Mouse (Mus musculus) cerebellum, adult 2 months (tissue): Measurements from ENCODE around the gene Bcas3. TPM values are rescaled to one million over a fixed set of nuclear protein-coding genes. Genes with fewer than 3 reads are reported as not detected.

Experiments used
- DNase-seq, 2 experiments: peaks; one replicate each; pipeline ENCODE4 v3.0.0; 2021
- H3K27ac ChIP-seq: fragments of 200-500 bp; 2 replicates; pipeline ENCODE4 v1.5.1; 2012; ENCODE audit warnings: low read length, control low read depth, inconsistent platforms; ENCODE audit not compliant: insufficient read depth
- H3K27me3 ChIP-seq: fragments of 200-500 bp; 2 replicates; pipeline ENCODE4 v1.6.1; 2012; ENCODE audit warnings: inconsistent platforms, mild to moderate bottlenecking, low read length, moderate library complexity; ENCODE audit not compliant: control insufficient read depth, insufficient read depth
- H3K4me1 ChIP-seq: fragments of 200-500 bp; 2 replicates; pipeline ENCODE4 v1.6.1; 2011; ENCODE audit warnings: low read length; ENCODE audit not compliant: control insufficient read depth, insufficient read depth
- H3K4me3 ChIP-seq: fragments of 200-500 bp; replicated peaks from 2 replicates; pipeline ENCODE3; 2011; ENCODE audit warnings: mild to moderate bottlenecking, low read depth, low read length, control low read depth; ENCODE audit not compliant: insufficient read depth
- CTCF ChIP-seq: fragments of 200-500 bp; IDR thresholded peaks from 2 replicates; pipeline ENCODE4 v1.5.1; 2011; ENCODE audit warnings: low read depth, mild to moderate bottlenecking, control low read depth, low read length, moderate library complexity, borderline replicate concordance; ENCODE audit not compliant: insufficient read depth
- POLR2A ChIP-seq: fragments of 200-500 bp; IDR thresholded peaks from 2 replicates; pipeline ENCODE4 v1.6.1; 2011; ENCODE audit warnings: low read length, control low read depth, borderline replicate concordance; ENCODE audit not compliant: insufficient read depth
- WGBS: fragments of 180-500 bp; shearing (Covaris S2); methylation state at CpG from one replicate; pipeline ENCODE4 v1.1.7; 2018; 5-methylcytosine and 5-hydroxymethylcytosine counted together
- polyA plus RNA-seq: library from polyadenylated mRNA; depleted of rRNA; stranded (reverse); fragments of >200 nt; gene quantifications from 2 replicates; pipeline ENCODE4 v1.2.3, GENCODE M21; 2012

The Bcas3 gene
- polyA plus RNA-seq, 1 experiment = 44.4 TPM

GRCm38 (mm10) chr11:85520236-85520635 lies 167.3 kb downstream of the Bcas3 start:
- Histone ChIP-seq H3K27me3 (no peaks in the 10 kb centered on the region), H3K27ac (no peak overlapping the region), H3K4me1 (peaks cover 9% of the 10 kb centered on the region), H3K4me3 (no peak overlapping the region)
- no peak for DNase-seq
- WGBS = 84% methylated on average over 12 of the region's 12 CpGs
- no peak for TF ChIP-seq CTCF
- no peak for TF ChIP-seq POLR2A

- Histone ChIP-seq H3K27ac (no peak overlapping the region), H3K4me3 (no peak overlapping the region), H3K27me3 (no peaks in the 10 kb centered on the region), H3K4me1 (peaks cover 9% of the 10 kb centered on the region)
- no peak for DNase-seq
- 86% methylated on average over 4 of the region's 4 CpGs for WGBS
- TF ChIP-seq POLR2A (no peak), CTCF (no peak)
These were observed 168.0 kb downstream of the Bcas3 start for GRCm38 (mm10) chr11:85520996-85521395.

- 35% methylated on average over 6 of the region's 6 CpGs for WGBS
These were observed 170.7 kb downstream of the Bcas3 start for GRCm38 (mm10) chr11:85523646-85524045.

DNA sequence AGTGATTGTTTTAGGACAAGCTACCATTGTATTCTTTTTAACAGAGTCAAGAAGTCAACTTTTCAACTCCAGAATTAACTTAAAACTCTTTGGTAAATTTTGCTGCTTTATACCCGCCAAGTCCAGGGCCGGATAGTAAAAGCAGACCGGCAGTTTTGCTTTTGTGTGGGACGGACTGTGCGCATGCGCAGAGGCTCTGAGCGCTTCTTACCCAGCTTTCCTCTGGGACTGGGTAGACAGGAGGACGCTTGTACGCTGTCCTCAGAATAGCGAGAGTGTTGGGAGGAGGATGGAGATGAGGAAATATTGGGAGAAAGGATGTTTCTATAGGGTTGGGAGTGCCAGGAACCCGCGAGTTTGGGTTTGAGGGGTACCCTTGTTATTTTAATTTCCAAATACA lies 171.2 kb downstream of the Bcas3 start:
- peak; percentile 76 to 77 for DNase-seq
- no peak for TF ChIP-seq POLR2A
- no peak for TF ChIP-seq CTCF
- H3K27me3 ChIP-seq = no peaks in the 10 kb centered on the region
- no peak overlapping the region for H3K27ac ChIP-seq
- peak overlapping the region; percentile 24 for H3K4me3 ChIP-seq
- peaks cover 9% of the 10 kb centered on the region for H3K4me1 ChIP-seq
- 6% methylated on average over 12 of the region's 12 CpGs for WGBS

More at GRCm38 (mm10) chr11:85523646-85524045, 170.7 kb downstream of the Bcas3 start:
- Histone ChIP-seq H3K27me3 (no peaks in the 10 kb centered on the region), H3K27ac (no peak overlapping the region), H3K4me3 (no peak overlapping the region), H3K4me1 (peaks cover 9% of the 10 kb centered on the region)
- TF ChIP-seq POLR2A (no peak), CTCF (no peak)
- DNase-seq = peak; percentile 8 to 17

GRCm38 (mm10) chr11:85524841-85525500 lies 172.0 kb downstream of the Bcas3 start:
- Histone ChIP-seq H3K27ac (no peak overlapping the region), H3K4me1 (peaks cover 9% of the 10 kb centered on the region), H3K27me3 (no peaks in the 10 kb centered on the region), H3K4me3 (no peak overlapping the region)
- no peak for DNase-seq
- TF ChIP-seq CTCF (no peak), POLR2A (no peak)
- 41% methylated on average over 16 of the region's 16 CpGs for WGBS

- H3K4me1 ChIP-seq = peaks cover 9% of the 10 kb centered on the region
- H3K27ac ChIP-seq = no peak overlapping the region
- no peaks in the 10 kb centered on the region for H3K27me3 ChIP-seq
- no peak for DNase-seq
- TF ChIP-seq CTCF (no peak), POLR2A (no peak)
- no peak overlapping the region for H3K4me3 ChIP-seq
- 71% methylated on average over 10 of the region's 10 CpGs for WGBS
These were observed 172.5 kb downstream of the Bcas3 start for GRCm38 (mm10) chr11:85525501-85525885.

DNA sequence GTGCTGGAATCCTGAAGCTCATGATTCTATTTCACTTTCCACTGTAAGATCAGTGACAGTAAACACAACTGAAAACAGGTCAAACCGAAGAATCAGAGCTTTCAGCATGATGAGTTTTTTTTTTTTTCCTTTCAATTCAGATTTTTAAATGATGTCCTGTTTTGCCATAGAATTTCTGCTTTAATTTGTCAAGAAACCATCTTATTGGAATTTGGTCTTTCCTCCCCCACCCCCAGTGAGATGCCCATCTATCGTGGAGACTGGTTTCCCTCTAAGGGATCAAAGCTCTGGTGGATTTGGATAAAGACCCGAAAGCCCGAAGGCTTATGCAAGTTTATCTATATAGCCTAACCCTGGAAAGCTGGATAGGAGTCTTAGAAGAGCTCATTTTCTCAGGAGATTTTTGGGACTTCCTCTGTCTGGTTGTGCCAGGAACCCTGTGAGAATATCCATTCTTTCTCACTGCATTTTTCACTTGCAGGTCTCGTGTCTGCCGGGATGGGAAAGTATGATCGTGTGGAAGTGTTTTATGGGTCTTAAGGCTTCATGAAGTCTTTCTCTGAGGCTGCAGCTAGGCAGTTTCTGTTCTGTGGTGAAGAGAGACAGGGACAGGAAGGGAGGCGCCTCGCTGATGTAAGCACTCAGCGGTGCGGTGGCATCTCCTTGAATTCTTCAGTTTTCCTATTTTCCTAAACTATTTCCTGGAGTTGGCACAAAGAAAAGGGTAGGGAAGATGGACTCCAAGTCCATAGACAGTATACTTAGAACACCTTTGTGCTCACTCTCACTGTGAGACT lies 173.2 kb downstream of the Bcas3 start:
- 87% methylated on average over 11 of the region's 11 CpGs for WGBS
- no peak overlapping the region for H3K27ac ChIP-seq
- H3K4me1 ChIP-seq = peaks cover 9% of the 10 kb centered on the region
- DNase-seq = no peak
- H3K4me3 ChIP-seq = no peak overlapping the region
- no peak for TF ChIP-seq CTCF
- no peak for TF ChIP-seq POLR2A
- H3K27me3 ChIP-seq = no peaks in the 10 kb centered on the region

GRCm38 (mm10) chr11:85527261-85527660 lies 174.3 kb downstream of the Bcas3 start:
- TF ChIP-seq CTCF (no peak), POLR2A (no peak)
- H3K4me3 ChIP-seq = no peak overlapping the region
- H3K27me3 ChIP-seq = no peaks in the 10 kb centered on the region
- 76% methylated on average over 5 of the region's 5 CpGs for WGBS
- no peak overlapping the region for H3K27ac ChIP-seq
- DNase-seq = no peak
- peaks cover 9% of the 10 kb centered on the region for H3K4me1 ChIP-seq
